Mouse (Mus musculus) spleen, adult 2 months (tissue): ENCODE measurements around the gene Sap30bp.

ENCODE experiments used
- CTCF ChIP-seq: fragments of 200-500 bp; IDR thresholded peaks from 2 replicates; pipeline ENCODE4 v1.5.1; 2011; ENCODE audit warnings: mild to moderate bottlenecking, inconsistent platforms; ENCODE audit not compliant: insufficient read depth, insufficient read length, insufficient replicate concordance; ENCODE audit errors: extremely low read depth
- POLR2A ChIP-seq: fragments of 200-500 bp; IDR thresholded peaks from 2 replicates; pipeline ENCODE4 v1.6.1; 2011; ENCODE audit warnings: low read depth, low read length, inconsistent platforms

GRCm38 (mm10) chr11:116000607-116001006, 67.5 kb downstream of the Sap30bp start:
- TF ChIP-seq CTCF (no peak), POLR2A (no peak)
